Mouse (Mus musculus): ENCODE data around the gene Tlx1. TPM values are rescaled to one million over a fixed set of nuclear protein-coding genes. Genes with fewer than 3 reads are reported as not detected.
A peak's percentile ranks its signal among the peaks of the same experiment; 100 is the strongest.

Gene Tlx1
- polyA plus RNA-seq, 1 experiment from 2014 or later, result not detected

GRCm38 (mm10) chr19:45194651-45195050, 44.2 kb downstream of the Tlx1 start:
- Histone ChIP-seq H3K4me3 (ENCODE audit: low read length) (no peak overlapping the region), H3K9ac (ENCODE audit: low read depth, low read length) (no peak overlapping the region), H3K4me1 (ENCODE audit: control insufficient read depth, insufficient read depth, low read length) (no peaks in the 10 kb centered on the region), H3K36me3 (ENCODE audit: control insufficient read depth, insufficient read depth, low read length) (no peaks in the 10 kb centered on the region), H3K9me3 (ENCODE audit: control insufficient read depth, low read length) (no peaks in the 10 kb centered on the region; the same call in 1 of the 2 replicates), H3K4me2 (replicated peaks; ENCODE audit: low read depth, low read length) (no peak overlapping the region), H3K27me3 (ENCODE audit: control insufficient read depth, insufficient read depth, low read length) (no peaks in the 10 kb centered on the region), H3K27ac (ENCODE audit: low read depth, low read length) (no peak overlapping the region)
- peak; percentile 39; the same call in 1 of the 2 replicates for ATAC-seq (ENCODE audit: low FRiP score, low TSS enrichment)
- 48% methylated on average over 4 of the region's 4 CpGs for WGBS

- Histone ChIP-seq H3K4me3 (ENCODE audit: low read length) (no peak overlapping the region), H3K27me3 (ENCODE audit: control insufficient read depth, insufficient read depth, low read length) (no peaks in the 10 kb centered on the region), H3K36me3 (ENCODE audit: control insufficient read depth, insufficient read depth, low read length) (no peaks in the 10 kb centered on the region), H3K4me2 (replicated peaks; ENCODE audit: low read depth, low read length) (no peak overlapping the region), H3K9me3 (ENCODE audit: control insufficient read depth, low read length) (no peaks in the 10 kb centered on the region; the same call in 1 of the 2 replicates), H3K27ac (ENCODE audit: low read depth, low read length) (no peak overlapping the region), H3K9ac (ENCODE audit: low read depth, low read length) (no peak overlapping the region), H3K4me1 (ENCODE audit: control insufficient read depth, insufficient read depth, low read length) (no peaks in the 10 kb centered on the region)
- no peak for ATAC-seq (ENCODE audit: low FRiP score, low TSS enrichment)
- 90% methylated on average over 8 of the region's 8 CpGs for WGBS
Observed at GRCm38 (mm10) chr19:45196967-45197366, 46.5 kb downstream of the Tlx1 start.

- Histone ChIP-seq H3K4me3 (ENCODE audit: low read length) (no peak overlapping the region), H3K27me3 (ENCODE audit: control insufficient read depth, insufficient read depth, low read length) (no peaks in the 10 kb centered on the region), H3K27ac (ENCODE audit: low read depth, low read length) (no peak overlapping the region), H3K4me2 (replicated peaks; ENCODE audit: low read depth, low read length) (no peak overlapping the region), H3K4me1 (ENCODE audit: control insufficient read depth, insufficient read depth, low read length) (peaks cover 9% of the 10 kb centered on the region), H3K36me3 (ENCODE audit: control insufficient read depth, insufficient read depth, low read length) (no peaks in the 10 kb centered on the region), H3K9ac (ENCODE audit: low read depth, low read length) (no peak overlapping the region), H3K9me3 (ENCODE audit: control insufficient read depth, low read length) (peaks cover 5% of the 10 kb centered on the region; the same call in 1 of the 2 replicates)
- WGBS, result 79% methylated on average over 3 of the region's 3 CpGs
- no peak for ATAC-seq (ENCODE audit: low FRiP score, low TSS enrichment)
Observed at GRCm38 (mm10) chr19:45205311-45206105, 55.0 kb downstream of the Tlx1 start.

Other genes with a start within 250 kb of the Tlx1 start
- gene Slf2, start 219.5 kb upstream of the Tlx1 start, polyA plus RNA-seq (2014; fragmentation: Nextera tagmentation; extraction: Ambion mirVana), result 35.6 and 60.0 TPM in 2 replicates
- 7.0 and 7.2 TPM in 2 replicates for gene Sema4g, start 161.6 kb upstream of the Tlx1 start, polyA plus RNA-seq (2014; fragmentation: Nextera tagmentation; extraction: Ambion mirVana)
- gene Twnk, start 145.0 kb upstream of the Tlx1 start, polyA plus RNA-seq (2014; fragmentation: Nextera tagmentation; extraction: Ambion mirVana), result 19.6 and 19.9 TPM in 2 replicates
- gene Mrpl43, start 144.2 kb upstream of the Tlx1 start, polyA plus RNA-seq (2014; fragmentation: Nextera tagmentation; extraction: Ambion mirVana), result 69.9 and 83.2 TPM in 2 replicates
- gene Lzts2, start 136.3 kb upstream of the Tlx1 start, polyA plus RNA-seq (2014; fragmentation: Nextera tagmentation; extraction: Ambion mirVana), result 59.1 and 68.2 TPM in 2 replicates
- gene Pdzd7, start 105.0 kb upstream of the Tlx1 start, polyA plus RNA-seq (2014; fragmentation: Nextera tagmentation; extraction: Ambion mirVana), result 1.3 and 1.4 TPM in 2 replicates
- gene Sfxn3, start 103.2 kb upstream of the Tlx1 start, polyA plus RNA-seq (2014; fragmentation: Nextera tagmentation; extraction: Ambion mirVana), result 11.0 and 18.3 TPM in 2 replicates
- gene Kazald1, start 75.4 kb upstream of the Tlx1 start, polyA plus RNA-seq (2014; fragmentation: Nextera tagmentation; extraction: Ambion mirVana), result 10.7 and 10.9 TPM in 2 replicates
- 0.11 TPM in 1 of 2 replicates, not detected in the other for gene Lbx1, start 85.1 kb downstream of the Tlx1 start, polyA plus RNA-seq (2014; fragmentation: Nextera tagmentation; extraction: Ambion mirVana)
- gene Btrc, start 213.1 kb downstream of the Tlx1 start, polyA plus RNA-seq (2014; fragmentation: Nextera tagmentation; extraction: Ambion mirVana), result 41.6 and 54.9 TPM in 2 replicates